Mouse (Mus musculus) MN1 (cell line): Measurements from ENCODE around the gene Gm47791.
A peak's percentile ranks its signal among the peaks of the same experiment; 100 is the strongest.

Source experiments
- DNase-seq: peaks from one replicate; pipeline ENCODE4 v3.0.0-alpha.2; 2016; ENCODE audit warnings: low spot score

The Gm47791 gene

DNA sequence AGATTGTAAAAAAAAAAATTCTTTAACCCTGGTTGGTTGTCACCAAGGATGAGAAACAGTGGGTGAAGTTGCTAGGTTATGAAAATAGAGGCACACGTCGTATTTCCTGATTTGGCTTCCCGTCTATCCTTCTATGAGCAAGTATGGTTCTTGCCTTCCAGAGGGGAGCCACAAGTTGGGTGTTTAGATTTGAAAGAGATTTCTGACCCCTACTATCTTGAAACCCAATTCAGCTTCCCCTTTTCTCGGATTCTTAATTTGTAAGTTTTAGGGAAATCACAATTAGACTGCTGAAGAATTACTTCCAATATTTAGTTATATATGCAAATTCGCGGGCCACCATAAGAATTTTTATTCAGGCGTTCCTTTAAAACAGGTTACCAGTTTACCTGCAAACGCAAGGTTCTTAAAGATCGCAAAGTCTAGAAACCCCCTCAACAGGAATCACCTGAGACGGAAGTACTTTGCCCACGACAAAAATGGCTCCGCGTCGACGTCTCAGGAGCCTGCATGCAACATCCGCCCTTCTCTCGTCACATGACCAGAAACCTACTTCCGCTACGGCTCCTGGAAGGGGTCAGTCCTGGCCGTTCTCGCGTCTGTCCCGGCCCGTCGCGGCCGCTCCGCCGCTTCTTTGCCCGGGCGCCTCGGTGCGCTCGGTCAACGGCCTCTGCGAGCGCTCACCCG, 46.6 kb downstream of the Gm47791 start, which contains the start of gene Mff:
Gene Mff (plus strand): TSS at position 552 of the 687 bp plus-strand sequence.
- DNase-seq: peak; percentile 94
